Mouse (Mus musculus): ENCODE measurements around the gene Cmtm2b. TPM values are rescaled to one million over a fixed set of nuclear protein-coding genes. Genes with fewer than 3 reads are reported as not detected.
A peak's percentile ranks its signal among the peaks of the same experiment; 100 is the strongest.
"Not testable (repeated sequence)": the region's sequence is repeated elsewhere in the genome, so short reads cannot be mapped to it uniquely, and the experiment has no call there.

Cmtm2b gene
- total RNA-seq (2021) (not detected), polyA plus RNA-seq (2012; rRNA removed) (not detected in 2 replicates)
- long read RNA-seq = 0 reads

DNA sequence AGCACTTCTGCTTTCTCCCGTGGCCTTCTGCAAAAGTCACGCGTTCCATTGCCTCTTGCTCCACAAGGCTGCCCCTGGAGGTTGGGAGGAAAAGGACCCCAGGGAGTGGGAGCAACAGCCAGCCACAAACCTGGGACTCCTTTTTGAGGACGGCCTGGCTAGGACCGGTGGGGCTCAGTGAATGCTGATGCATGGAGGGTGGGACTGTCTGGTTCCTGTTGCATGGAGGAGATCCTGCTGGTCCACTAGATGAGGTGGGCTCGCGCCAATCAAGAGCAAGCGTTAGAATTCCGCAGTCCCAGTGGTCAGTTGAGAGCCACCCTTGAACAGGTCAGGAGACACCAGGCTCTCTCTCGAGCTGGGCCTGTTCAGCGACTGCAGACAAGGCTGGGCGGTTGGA is at the start of gene Cmtm2b:
Gene Cmtm2b, plus strand, starts transcription at position 301 of the 400 bp plus-strand sequence.
- DNase-seq = not testable (repeated sequence)

DNA sequence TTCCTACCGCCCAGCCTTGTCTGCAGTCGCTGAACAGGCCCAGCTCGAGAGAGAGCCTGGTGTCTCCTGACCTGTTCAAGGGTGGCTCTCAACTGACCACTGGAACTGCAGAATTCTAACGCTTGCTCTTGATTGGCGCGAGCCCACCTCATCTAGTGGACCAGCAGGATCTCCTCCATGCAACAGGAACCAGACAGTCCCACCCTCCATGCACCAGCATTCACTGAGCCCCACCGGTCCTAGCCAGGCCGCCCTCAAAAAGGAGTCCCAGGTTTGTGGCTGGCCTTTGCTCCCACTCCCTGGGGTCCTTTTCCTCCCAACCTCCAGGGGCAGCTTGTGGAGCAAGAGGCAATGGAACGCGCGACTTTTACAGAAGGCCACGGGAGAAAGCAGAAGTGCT is 28.9 kb upstream of the Cmtm2b start, which contains the start of gene Cmtm2a:
Gene Cmtm2a, minus strand, starts transcription at position 101 of the 400 bp plus-strand sequence.
- DNase-seq = not testable (repeated sequence)

GRCm38 (mm10) chr8:104294396-104294795 is 27.6 kb upstream of the Cmtm2b start:
- no peak for DNase-seq

- not testable (repeated sequence) for DNase-seq
Observed at GRCm38 (mm10) chr8:104301577-104301976, 20.5 kb upstream of the Cmtm2b start.

DNA sequence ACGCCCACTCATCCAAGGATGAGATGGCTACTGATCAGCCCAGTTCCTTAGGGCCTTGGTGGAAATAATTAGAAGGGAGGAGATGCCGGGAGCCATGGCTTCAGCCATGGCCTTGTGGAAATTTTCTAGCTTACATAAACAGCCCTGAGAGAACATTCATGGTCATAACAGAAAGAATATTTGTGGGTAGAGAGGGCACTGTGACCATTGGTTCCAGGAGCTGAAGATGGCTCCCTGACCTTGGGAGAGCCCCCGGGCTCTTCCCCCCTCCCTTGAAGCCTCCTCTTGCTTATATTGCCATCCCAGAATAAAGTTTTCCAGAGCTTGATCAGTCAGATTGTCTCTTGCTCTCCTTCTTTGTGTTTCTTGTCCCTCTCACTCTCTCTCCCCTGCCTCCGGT is 19.5 kb upstream of the Cmtm2b start:
- not testable (repeated sequence) for DNase-seq

GRCm38 (mm10) chr8:104304962-104305361 is 17.1 kb upstream of the Cmtm2b start:
- no peak for DNase-seq

DNA sequence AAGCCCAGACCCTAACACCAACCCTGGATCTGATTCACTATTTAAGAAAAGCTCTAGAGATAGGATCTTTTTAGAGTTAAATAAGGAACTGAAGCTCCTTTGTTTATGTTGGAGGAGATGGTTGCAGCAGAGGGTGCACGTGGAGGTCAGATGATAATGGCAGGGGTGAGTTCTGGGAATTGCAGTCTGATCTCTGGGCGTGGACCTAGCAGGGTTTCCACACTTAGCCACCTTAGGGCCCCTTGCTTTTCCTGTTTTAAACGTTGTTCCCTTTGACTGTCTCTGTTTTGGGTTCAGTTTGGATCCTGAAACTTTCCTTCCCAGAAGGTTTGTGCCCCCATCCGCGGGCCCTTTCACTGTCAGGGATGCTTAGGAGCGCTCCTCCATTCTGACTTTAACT is 13.7 kb upstream of the Cmtm2b start:
- DNase-seq = not testable (repeated sequence)

DNA sequence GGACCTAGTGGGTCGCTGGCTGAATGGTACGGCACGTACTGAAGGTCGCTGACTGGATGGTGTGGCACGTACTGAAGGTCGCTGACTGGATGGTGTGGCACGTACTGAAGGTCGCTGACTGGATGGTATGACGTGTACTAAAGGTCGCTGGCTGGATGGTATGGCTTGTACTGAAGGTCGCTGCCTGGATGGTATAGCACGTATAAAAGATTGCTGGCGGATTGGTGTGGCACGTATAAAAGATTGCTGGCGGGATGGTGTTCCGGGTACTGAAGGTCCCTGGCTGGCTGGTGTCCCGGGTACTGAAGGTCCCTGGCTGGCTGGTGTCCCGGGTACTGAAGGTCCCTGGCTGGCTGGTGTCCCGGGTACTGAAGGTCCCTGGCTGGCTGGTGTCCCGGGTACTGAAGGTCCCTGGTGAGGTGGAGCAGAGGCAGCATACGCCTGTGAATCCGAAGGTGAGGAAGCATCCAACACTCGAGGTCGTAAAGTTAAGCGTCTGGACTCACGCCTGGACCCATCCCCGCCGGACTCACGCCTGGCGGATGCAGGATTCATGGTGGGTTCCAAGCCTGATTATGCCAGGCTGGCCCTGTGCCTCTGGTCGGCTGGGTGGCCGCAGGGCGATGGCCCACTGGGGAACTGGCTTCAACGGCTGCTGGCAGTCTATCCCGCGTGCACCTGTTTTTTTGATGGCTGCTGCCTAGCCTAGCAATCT is 12.4 kb upstream of the Cmtm2b start, which contains the start of the genes Gm45711 and Cmtm1:
Gene Gm45711, minus strand, starts transcription at position 641 of the 715 bp plus-strand sequence.
Gene Cmtm1, minus strand, starts transcription at position 705 of the 715 bp plus-strand sequence.
- DNase-seq = peak; percentile 91

DNA sequence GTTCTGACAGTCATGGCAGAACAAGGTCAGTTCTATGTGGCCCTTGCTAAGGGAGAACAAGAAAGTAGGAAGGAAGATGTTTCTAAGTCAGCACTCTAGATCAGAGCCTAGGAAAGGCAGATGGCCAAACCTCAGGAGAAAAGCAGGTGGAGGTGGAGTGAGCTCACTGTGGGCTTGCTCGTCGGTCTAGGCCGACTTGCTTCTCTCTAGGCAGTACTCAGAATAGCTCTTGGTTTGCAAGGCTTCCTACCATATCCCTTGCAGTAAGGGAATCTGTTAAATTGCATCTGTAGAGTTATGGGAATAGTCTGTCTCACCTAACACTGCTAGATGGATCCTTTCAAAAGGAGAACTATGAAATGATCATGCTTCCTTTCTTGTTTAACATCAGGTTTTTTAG is 10.0 kb upstream of the Cmtm2b start:
- not testable (repeated sequence) for DNase-seq

DNA sequence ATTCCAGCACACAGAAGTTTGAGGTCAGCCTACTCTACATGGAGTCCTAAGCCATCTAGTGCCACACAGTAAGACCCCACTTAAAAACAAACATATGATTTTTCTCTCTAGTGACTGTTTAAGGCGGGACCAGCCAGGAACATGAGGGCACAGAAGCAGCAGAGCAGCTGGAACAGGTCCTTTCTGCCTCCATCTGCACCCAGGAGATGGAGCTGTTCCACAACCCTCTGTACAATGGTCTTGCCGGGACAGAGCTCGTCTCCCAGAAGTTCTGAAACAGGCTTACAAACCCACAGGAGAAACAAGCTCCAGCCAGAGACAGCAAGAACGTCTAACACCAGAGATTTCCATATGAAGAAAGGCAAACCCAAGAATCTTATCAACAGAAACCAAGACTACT is 8.7 kb upstream of the Cmtm2b start:
- no peak for DNase-seq

DNA sequence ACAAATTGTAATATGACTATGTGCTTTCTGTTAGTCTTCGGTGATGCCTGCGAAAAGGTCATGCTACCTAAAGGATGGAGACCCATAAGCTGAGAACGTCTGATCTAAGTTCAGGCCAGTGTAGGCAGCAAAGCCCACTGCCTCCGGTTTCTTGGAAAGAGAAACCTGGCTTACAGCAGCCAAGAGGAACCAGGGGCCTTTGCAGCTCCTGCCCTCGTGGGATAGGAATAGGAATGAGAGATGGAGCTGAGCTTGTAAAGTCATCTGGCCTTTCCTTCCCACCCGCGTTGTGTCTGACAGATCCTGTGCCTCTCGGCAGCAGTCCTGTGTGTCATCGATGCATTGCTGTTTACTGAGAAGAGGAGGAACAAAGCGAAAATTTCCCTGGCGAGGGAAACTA is 763 bp upstream of the Cmtm2b start, which contains the start of gene Gm11020:
Gene Gm11020, plus strand, starts transcription at position 301 of the 400 bp plus-strand sequence.
- not testable (repeated sequence) for DNase-seq

DNA sequence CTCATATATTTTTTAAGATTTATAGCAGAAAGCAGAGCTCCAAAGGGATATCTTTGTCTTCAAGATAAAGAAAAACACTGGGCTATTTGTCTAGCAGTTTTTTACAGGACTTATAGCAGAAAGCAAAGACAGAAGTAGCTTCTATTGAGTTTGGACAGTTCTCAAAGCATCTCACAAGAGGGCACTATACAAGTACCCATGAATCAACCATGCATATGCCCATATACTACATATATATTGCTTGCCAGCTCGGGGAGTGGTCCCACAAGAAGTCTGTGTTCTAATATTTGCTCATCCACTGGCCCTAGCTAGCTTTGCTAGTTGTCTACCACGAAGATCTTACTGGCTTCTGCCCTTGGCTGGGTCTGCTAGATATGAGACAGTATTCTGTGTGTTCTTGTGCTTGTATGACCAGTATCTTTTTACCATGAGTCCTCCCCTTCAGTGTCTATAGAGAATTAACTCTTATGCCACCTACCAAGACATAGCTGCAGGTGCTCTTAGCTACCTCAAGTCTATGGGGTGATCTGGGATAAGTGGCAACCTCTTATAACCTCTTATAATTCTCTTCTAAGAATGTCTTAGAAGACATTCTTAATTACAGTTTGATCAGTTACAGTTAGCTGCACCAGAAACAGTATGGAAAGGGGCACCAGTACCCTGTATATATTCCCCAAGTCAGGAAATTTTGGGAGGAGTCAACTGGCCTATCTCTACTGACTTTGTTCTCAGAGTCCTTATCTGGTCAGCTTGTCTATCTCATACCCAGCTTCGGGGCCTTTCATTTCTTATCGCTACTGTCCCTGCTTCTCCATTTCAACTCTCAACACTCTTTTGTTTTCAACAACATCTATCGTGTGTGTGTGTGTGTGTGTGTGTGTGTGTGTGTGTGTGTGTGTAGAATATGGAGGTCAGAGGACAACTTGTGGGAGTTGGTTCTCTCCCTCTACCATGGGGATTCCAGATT is 10.9 kb downstream of the Cmtm2b start:
- DNase-seq = no peak

GRCm38 (mm10) chr8:104333786-104334185 is 11.8 kb downstream of the Cmtm2b start:
- no peak for DNase-seq

GRCm38 (mm10) chr8:104334196-104334595 is 12.2 kb downstream of the Cmtm2b start:
- no peak for DNase-seq

- DNase-seq = no peak
Observed at GRCm38 (mm10) chr8:104336806-104337205, 14.8 kb downstream of the Cmtm2b start.

DNA sequence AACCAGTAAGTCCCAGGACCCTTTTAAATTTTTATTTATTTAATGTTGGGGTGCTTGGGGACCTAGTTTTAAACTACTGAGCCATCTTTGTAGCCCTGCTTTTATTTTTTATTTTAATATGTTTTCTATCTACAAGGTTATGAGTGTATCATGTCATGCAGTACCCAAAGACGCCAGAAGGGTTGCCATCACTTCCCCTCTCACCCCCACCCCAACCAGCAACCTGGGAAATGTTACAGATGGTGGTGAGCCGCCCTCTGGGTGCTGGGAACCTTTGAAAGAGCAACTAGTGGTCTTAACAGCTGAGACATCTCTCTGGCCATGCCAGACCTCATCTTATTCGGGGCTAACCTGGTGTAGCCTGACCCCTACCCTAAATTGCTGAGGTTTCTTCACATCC is 15.9 kb downstream of the Cmtm2b start:
- no peak for DNase-seq

GRCm38 (mm10) chr8:104339229-104339982 is 17.4 kb downstream of the Cmtm2b start, which contains the start of gene Cmtm3:
Cmtm3 (plus strand) TSS chr8:104339410.
- DNase-seq = peak; percentile 54

DNA sequence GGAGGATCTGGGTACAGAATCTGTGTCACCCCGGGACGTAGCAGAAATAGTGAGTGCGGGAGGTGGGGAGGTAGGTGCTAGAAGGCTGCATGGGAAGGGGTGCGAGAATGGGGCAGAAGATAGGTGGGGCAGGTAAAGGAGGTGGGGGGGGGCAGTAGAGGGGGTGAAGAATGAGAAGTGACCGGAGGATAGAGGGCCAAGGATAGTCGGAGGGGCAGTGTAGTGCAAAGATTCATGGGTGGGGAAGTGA is 17.9 kb downstream of the Cmtm2b start:
- peak; percentile 21 for DNase-seq

DNA sequence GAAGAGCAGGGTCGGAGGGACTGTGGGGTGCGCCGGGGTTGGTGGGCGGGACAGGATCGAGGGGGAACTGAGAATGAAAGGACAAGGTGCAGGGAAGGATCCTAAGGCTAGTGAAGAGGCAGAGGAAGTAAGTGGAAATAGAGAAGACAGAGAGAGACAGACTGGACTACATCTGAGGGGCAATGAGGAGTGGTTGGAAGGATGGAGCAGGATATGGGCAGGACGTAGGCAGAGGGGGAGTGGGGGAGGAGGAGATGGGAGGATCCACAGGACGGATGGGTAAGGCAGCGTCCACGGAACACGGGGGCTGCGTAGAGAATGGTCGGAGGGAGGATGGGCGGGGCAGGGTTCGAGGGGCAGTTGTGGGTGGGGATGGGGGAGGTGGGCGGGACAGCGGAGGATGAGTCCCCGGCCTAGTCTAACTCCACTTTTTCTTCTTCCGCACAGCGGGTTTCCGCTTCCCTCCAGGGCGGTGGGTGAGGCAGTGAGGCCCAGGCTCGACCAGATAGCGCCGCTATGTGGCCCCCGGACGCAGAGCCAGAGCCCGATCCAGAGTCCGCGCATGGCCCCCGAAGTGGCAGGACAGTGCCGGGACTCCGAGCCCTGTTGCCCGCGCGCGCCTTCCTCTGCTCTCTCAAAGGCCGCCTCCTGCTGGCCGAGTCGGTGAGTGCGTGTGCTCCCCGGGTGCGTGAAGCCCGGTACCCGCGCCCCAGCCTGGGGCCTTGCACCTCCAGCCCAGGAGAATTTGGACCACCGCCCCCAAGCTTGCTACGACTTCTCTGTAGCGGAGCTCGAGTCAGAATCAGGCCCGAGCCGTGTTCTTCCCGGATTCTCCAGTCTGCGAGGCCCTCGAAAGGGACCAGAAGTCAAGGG is 18.4 kb downstream of the Cmtm2b start:
- DNase-seq = peak; percentile 88

DNA sequence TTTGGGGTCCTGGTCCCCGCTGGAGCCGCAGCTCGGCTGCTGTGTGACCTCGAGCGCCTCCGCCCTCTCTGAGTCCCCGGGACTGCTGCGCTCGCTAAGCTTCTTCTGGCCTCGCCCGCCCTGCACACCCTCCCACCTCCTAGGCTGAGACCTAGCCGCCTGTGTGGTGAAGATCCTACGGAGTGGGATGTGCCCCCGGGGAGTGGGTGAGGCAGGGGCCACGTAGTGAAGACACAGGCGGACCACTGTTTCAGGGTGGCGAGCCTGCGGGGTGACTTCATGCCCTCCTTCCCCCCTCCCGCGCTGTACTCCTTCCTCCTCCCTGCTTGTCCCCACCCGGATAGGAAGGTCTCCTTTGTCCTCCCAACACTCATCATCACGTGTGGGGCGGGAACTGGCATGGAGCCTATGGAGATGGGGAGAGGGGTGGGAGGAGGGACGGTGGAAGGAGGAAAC is 19.1 kb downstream of the Cmtm2b start:
- peak; percentile 88 for DNase-seq

- DNase-seq = no peak
Observed at GRCm38 (mm10) chr8:104341678-104342077, 19.6 kb downstream of the Cmtm2b start.
